Mouse (Mus musculus) heart, embryonic 16.5 days (tissue): Measurements from ENCODE around the gene Cfap157. TPM values are rescaled to one million over a fixed set of nuclear protein-coding genes. Genes with fewer than 3 reads are reported as not detected.

ENCODE experiments used
- ATAC-seq: fragments of 200-750 bp; cut with Nextera tagmentation; replicated peaks from 2 replicates; pipeline ENCODE4 v1.8.0; 2017; ENCODE audit warnings: moderate number of reproducible peaks; ENCODE audit not compliant: insufficient read depth, low FRiP score; ENCODE audit errors: extremely low read depth
- H3K27ac ChIP-seq: fragments of 300-500 bp; sonication (generic); 2 replicates; pipeline ENCODE4 v1.5.1; 2014; ENCODE audit warnings: mild to moderate bottlenecking, low read length, control low read depth, moderate library complexity
- H3K27me3 ChIP-seq: fragments of 300-500 bp; sonication (generic); 2 replicates; pipeline ENCODE4 v1.6.1; 2014; ENCODE audit warnings: low read length, mixed read lengths; ENCODE audit not compliant: control insufficient read depth, insufficient read depth
- H3K36me3 ChIP-seq: fragments of 300-500 bp; sonication (generic); 2 replicates; pipeline ENCODE4 v1.6.1; 2014; ENCODE audit not compliant: control insufficient read depth, insufficient read depth
- H3K4me1 ChIP-seq: fragments of 300-500 bp; sonication (generic); 2 replicates; pipeline ENCODE4 v1.6.1; 2014; ENCODE audit warnings: low read length, mixed read lengths; ENCODE audit not compliant: control insufficient read depth, insufficient read depth
- H3K4me2 ChIP-seq: fragments of 300-500 bp; sonication (generic); 2 replicates; pipeline ENCODE4 v1.6.1; 2014; ENCODE audit warnings: low read depth, mild to moderate bottlenecking, control low read depth, low read length
- H3K4me3 ChIP-seq: fragments of 300-500 bp; sonication (generic); 2 replicates; pipeline ENCODE4 v1.5.1; 2014; ENCODE audit warnings: mild to moderate bottlenecking, control low read depth, low read length
- H3K9ac ChIP-seq: fragments of 300-500 bp; sonication (generic); 2 replicates; pipeline ENCODE4 v1.6.1; 2014; ENCODE audit warnings: low read length, control low read depth
- H3K9me3 ChIP-seq: fragments of 300-500 bp; sonication (generic); replicated peaks from 2 replicates; pipeline ENCODE4 v1.6.1; 2016; ENCODE audit warnings: low read length; ENCODE audit not compliant: control insufficient read depth
- WGBS: fragments of 180-500 bp; shearing (Covaris S2); extraction: QIAGEN DNeasy Blood & Tissue Kit; methylation state at CpG from one replicate; pipeline ENCODE4 v1.1.7; 2014; 5-methylcytosine and 5-hydroxymethylcytosine counted together
- polyA plus RNA-seq: library from polyadenylated mRNA; unstranded; fragments of >200 nt; fragmentation: Nextera tagmentation; extraction: Ambion mirVana; gene quantifications from 2 replicates; pipeline ENCODE4 v1.2.1, GENCODE M21; 2015

Cfap157 gene
- 0.53 and 0.70 TPM in 2 replicates for polyA plus RNA-seq

GRCm38 (mm10) chr2:32784048-32784681 lies at the start of gene Cfap157:
TSS of gene Cfap157 (minus strand) at chr2:32784428.
- ATAC-seq, result peak; percentile 68
- Histone ChIP-seq H3K27ac (no peak within 1 kb of the TSS), H3K4me3 (no peak within 1 kb of the TSS), H3K27me3 (no peaks in the 10 kb centered on the region), H3K4me1 (peaks cover 5% of the 10 kb centered on the region), H3K4me2 (no peak within 1 kb of the TSS), H3K36me3 (no peaks in the 10 kb centered on the region), H3K9ac (no peak within 1 kb of the TSS), H3K9me3 (no peaks in the 10 kb centered on the region)
- 53% methylated on average over 4 of the region's 4 CpGs for WGBS

- H3K4me2 ChIP-seq, result no peak overlapping the region
- H3K4me1 ChIP-seq, result peaks cover 12% of the 10 kb centered on the region
- 0 out of 2 replicates have a peak, but pooled peaks have one; percentile 55 for ATAC-seq
- H3K4me3 ChIP-seq, result no peak overlapping the region
- H3K36me3 ChIP-seq, result no peaks in the 10 kb centered on the region
- no peaks in the 10 kb centered on the region for H3K9me3 ChIP-seq
- whole genome bisulfite sequencing, result 51% methylated on average over 11 of the region's 11 CpGs
- H3K27ac ChIP-seq, result peak overlapping the region; percentile 71
- H3K9ac ChIP-seq, result no peak overlapping the region
- no peaks in the 10 kb centered on the region for H3K27me3 ChIP-seq
Measured at GRCm38 (mm10) chr2:32828979-32829676, 44.9 kb upstream of the Cfap157 start.

GRCm38 (mm10) chr2:32825796-32826195 lies 41.6 kb upstream of the Cfap157 start:
- no peaks in the 10 kb centered on the region for H3K9me3 ChIP-seq
- H3K4me3 ChIP-seq, result no peak overlapping the region
- peaks cover 7% of the 10 kb centered on the region; the same call in 1 of the 2 replicates for H3K4me1 ChIP-seq
- no peak overlapping the region for H3K27ac ChIP-seq
- H3K4me2 ChIP-seq, result no peak overlapping the region
- ATAC-seq, result no peak
- no peaks in the 10 kb centered on the region for H3K27me3 ChIP-seq
- 72% methylated on average over 6 of the region's 6 CpGs for WGBS
- H3K9ac ChIP-seq, result no peak overlapping the region
- no peaks in the 10 kb centered on the region for H3K36me3 ChIP-seq

GRCm38 (mm10) chr2:32824778-32825177 lies 40.5 kb upstream of the Cfap157 start:
- no peak overlapping the region for H3K4me3 ChIP-seq
- no peaks in the 10 kb centered on the region for H3K36me3 ChIP-seq
- no peak for ATAC-seq
- no peaks in the 10 kb centered on the region for H3K27me3 ChIP-seq
- H3K4me1 ChIP-seq, result peaks cover 7% of the 10 kb centered on the region; the same call in 1 of the 2 replicates
- no peak overlapping the region for H3K9ac ChIP-seq
- no peaks in the 10 kb centered on the region for H3K9me3 ChIP-seq
- H3K27ac ChIP-seq, result no peak overlapping the region
- H3K4me2 ChIP-seq, result no peak overlapping the region
- WGBS, result 89% methylated on average over 1 of the region's 1 CpGs

- Histone ChIP-seq H3K9ac (no peak overlapping the region), H3K4me1 (peaks cover 4% of the 10 kb centered on the region; the same call in 1 of the 2 replicates), H3K4me2 (no peak overlapping the region), H3K9me3 (no peaks in the 10 kb centered on the region), H3K27me3 (no peaks in the 10 kb centered on the region), H3K36me3 (no peaks in the 10 kb centered on the region), H3K27ac (no peak overlapping the region), H3K4me3 (no peak overlapping the region)
- no peak for ATAC-seq
- WGBS, result 59% methylated on average over 8 of the region's 8 CpGs
Measured at GRCm38 (mm10) chr2:32824181-32824580, 40.0 kb upstream of the Cfap157 start.

GRCm38 (mm10) chr2:32823579-32824154 lies 39.4 kb upstream of the Cfap157 start:
- no peak overlapping the region for H3K4me3 ChIP-seq
- H3K4me1 ChIP-seq, result no peaks in the 10 kb centered on the region
- no peak overlapping the region for H3K27ac ChIP-seq
- no peak overlapping the region for H3K4me2 ChIP-seq
- H3K36me3 ChIP-seq, result no peaks in the 10 kb centered on the region
- H3K9me3 ChIP-seq, result no peaks in the 10 kb centered on the region
- H3K27me3 ChIP-seq, result no peaks in the 10 kb centered on the region
- WGBS, result 67% methylated on average over 8 of the region's 8 CpGs
- no peak for ATAC-seq
- no peak overlapping the region for H3K9ac ChIP-seq

- H3K9me3 ChIP-seq, result no peaks in the 10 kb centered on the region
- no peak for ATAC-seq
- no peak overlapping the region for H3K9ac ChIP-seq
- H3K27me3 ChIP-seq, result no peaks in the 10 kb centered on the region
- no peaks in the 10 kb centered on the region for H3K4me1 ChIP-seq
- no peak overlapping the region for H3K27ac ChIP-seq
- H3K36me3 ChIP-seq, result 0 out of 2 replicates have a peak, but pooled peaks cover 1% of the 10 kb centered on the region
- no peak overlapping the region for H3K4me2 ChIP-seq
- no peak overlapping the region for H3K4me3 ChIP-seq
- 48% methylated on average over 11 of the region's 11 CpGs for WGBS
Measured at GRCm38 (mm10) chr2:32823153-32823552, 38.9 kb upstream of the Cfap157 start.

- no peaks in the 10 kb centered on the region for H3K27me3 ChIP-seq
- no peak overlapping the region for H3K9ac ChIP-seq
- no peak for ATAC-seq
- H3K36me3 ChIP-seq, result 0 out of 2 replicates have a peak, but pooled peaks cover 3% of the 10 kb centered on the region
- H3K4me2 ChIP-seq, result no peak overlapping the region
- WGBS, result 76% methylated on average over 6 of the region's 6 CpGs
- no peaks in the 10 kb centered on the region for H3K4me1 ChIP-seq
- no peak overlapping the region for H3K27ac ChIP-seq
- H3K9me3 ChIP-seq, result no peaks in the 10 kb centered on the region
- no peak overlapping the region for H3K4me3 ChIP-seq
Measured at GRCm38 (mm10) chr2:32822643-32823042, 38.4 kb upstream of the Cfap157 start.
